Mouse (Mus musculus) kidney, adult 2 months (tissue): ENCODE measurements around the gene Slc35e2. TPM values are rescaled to one million over a fixed set of nuclear protein-coding genes. Genes with fewer than 3 reads are reported as not detected.

Experiments
- DNase-seq: peaks from one replicate; pipeline ENCODE4 v3.0.0; 2021
- H3K27ac ChIP-seq: fragments of 200-500 bp; 2 replicates; pipeline ENCODE4 v1.5.1; 2012; ENCODE audit warnings: low read depth, low read length, control low read depth, inconsistent platforms; ENCODE audit not compliant: insufficient read depth
- H3K27me3 ChIP-seq: fragments of 200-500 bp; replicated peaks from 2 replicates; pipeline ENCODE4 v1.6.1; 2012; ENCODE audit warnings: mild to moderate bottlenecking, moderate library complexity, low read length, inconsistent platforms; ENCODE audit not compliant: control insufficient read depth, insufficient read depth
- H3K36me3 ChIP-seq: fragments of 200-500 bp; 2 replicates; pipeline ENCODE4 v1.6.1; 2012; ENCODE audit warnings: mild to moderate bottlenecking, moderate library complexity, low read length, inconsistent platforms; ENCODE audit not compliant: control insufficient read depth, insufficient read depth
- H3K4me1 ChIP-seq: fragments of 200-500 bp; 2 replicates; pipeline ENCODE4 v1.6.1; 2011; ENCODE audit warnings: low read length; ENCODE audit not compliant: control insufficient read depth, insufficient read depth
- H3K4me3 ChIP-seq: fragments of 200-500 bp; 2 replicates; pipeline ENCODE4 v1.5.1; 2011; ENCODE audit warnings: mild to moderate bottlenecking, low read depth, low read length, control low read depth; ENCODE audit not compliant: insufficient read depth
- CTCF ChIP-seq: fragments of 200-500 bp; conservative IDR thresholded peaks from 2 replicates; pipeline ENCODE4 v1.5.1; 2011; ENCODE audit warnings: low read depth, mild to moderate bottlenecking, control low read depth, low read length, moderate library complexity, mixed read lengths; ENCODE audit not compliant: insufficient read depth, insufficient read length
- POLR2A ChIP-seq: fragments of 200-500 bp; IDR thresholded peaks from one replicate; pipeline ENCODE4 v1.6.1; 2011; ENCODE audit warnings: low read depth, low read length, control low read depth
- WGBS: fragments of 180-500 bp; shearing (Covaris S2); methylation state at CpG from one replicate; pipeline ENCODE4 v1.1.7; 2018; 5-methylcytosine and 5-hydroxymethylcytosine counted together
- polyA plus RNA-seq: library from polyadenylated mRNA; depleted of rRNA; stranded (reverse); fragments of >200 nt; gene quantifications from 2 replicates; pipeline ENCODE4 v1.2.3, GENCODE M21; 2012

The Slc35e2 gene
- polyA plus RNA-seq, 1 experiment = 7.9 TPM

- 96% methylated on average over 1 of the region's 1 CpGs for WGBS
- TF ChIP-seq POLR2A (no peak), CTCF (no peak)
- Histone ChIP-seq H3K4me1 (0 out of 2 replicates have a peak, but pooled peaks cover 4% of the 10 kb centered on the region), H3K36me3 (no peaks in the 10 kb centered on the region; the same call in 1 of the 2 replicates), H3K4me3 (no peak overlapping the region), H3K27ac (no peak overlapping the region), H3K27me3 (no peaks in the 10 kb centered on the region)
- no peak for DNase-seq
Measured at GRCm38 (mm10) chr4:155602753-155603152, 1.5 kb downstream of the Slc35e2 start.

- 0 out of 2 replicates have a peak, but pooled peaks cover 4% of the 10 kb centered on the region for H3K4me1 ChIP-seq
- WGBS = 86% methylated on average over 6 of the region's 6 CpGs
- DNase-seq = no peak
- no peaks in the 10 kb centered on the region; the same call in 1 of the 2 replicates for H3K36me3 ChIP-seq
- no peaks in the 10 kb centered on the region for H3K27me3 ChIP-seq
- no peak overlapping the region for H3K4me3 ChIP-seq
- H3K27ac ChIP-seq = no peak overlapping the region
- no peak for TF ChIP-seq POLR2A
- no peak for TF ChIP-seq CTCF
Measured at GRCm38 (mm10) chr4:155603801-155604200, 2.6 kb downstream of the Slc35e2 start.

- Histone ChIP-seq H3K4me1 (0 out of 2 replicates have a peak, but pooled peaks cover 4% of the 10 kb centered on the region), H3K27me3 (no peaks in the 10 kb centered on the region), H3K4me3 (no peak overlapping the region), H3K27ac (no peak overlapping the region), H3K36me3 (no peaks in the 10 kb centered on the region; the same call in 1 of the 2 replicates)
- WGBS = 91% methylated on average over 4 of the region's 4 CpGs
- TF ChIP-seq CTCF = no peak
- TF ChIP-seq POLR2A = no peak
- no peak for DNase-seq
Measured at GRCm38 (mm10) chr4:155605132-155605531, 3.9 kb downstream of the Slc35e2 start.

- WGBS = 44% methylated on average over 2 of the region's 2 CpGs
- no peaks in the 10 kb centered on the region for H3K27me3 ChIP-seq
- 0 out of 2 replicates have a peak, but pooled peaks cover 4% of the 10 kb centered on the region for H3K4me1 ChIP-seq
- TF ChIP-seq CTCF (no peak), POLR2A (no peak)
- no peak overlapping the region for H3K4me3 ChIP-seq
- no peak overlapping the region for H3K27ac ChIP-seq
- no peak for DNase-seq
- no peaks in the 10 kb centered on the region; the same call in 1 of the 2 replicates for H3K36me3 ChIP-seq
Measured at GRCm38 (mm10) chr4:155606825-155607224, 5.6 kb downstream of the Slc35e2 start.

GRCm38 (mm10) chr4:155611860-155612259 lies 10.6 kb downstream of the Slc35e2 start:
- TF ChIP-seq POLR2A = no peak
- no peak for TF ChIP-seq CTCF
- Histone ChIP-seq H3K4me1 (no peaks in the 10 kb centered on the region), H3K27me3 (no peaks in the 10 kb centered on the region), H3K4me3 (no peak overlapping the region), H3K27ac (no peak overlapping the region), H3K36me3 (no peaks in the 10 kb centered on the region; the same call in 1 of the 2 replicates)
- WGBS = 92% methylated on average over 3 of the region's 3 CpGs
- no peak for DNase-seq

- H3K4me3 ChIP-seq = no peak overlapping the region
- H3K27ac ChIP-seq = no peak overlapping the region
- no peak for DNase-seq
- H3K4me1 ChIP-seq = no peaks in the 10 kb centered on the region
- 95% methylated on average over 3 of the region's 3 CpGs for WGBS
- H3K27me3 ChIP-seq = no peaks in the 10 kb centered on the region
- TF ChIP-seq POLR2A (no peak), CTCF (no peak)
- H3K36me3 ChIP-seq = no peaks in the 10 kb centered on the region; the same call in 1 of the 2 replicates
Measured at GRCm38 (mm10) chr4:155613264-155613663, 12.0 kb downstream of the Slc35e2 start.

GRCm38 (mm10) chr4:155618321-155618720 lies 17.1 kb downstream of the Slc35e2 start:
- H3K4me3 ChIP-seq = no peak overlapping the region
- 94% methylated on average over 5 of the region's 5 CpGs for WGBS
- TF ChIP-seq POLR2A = no peak
- no peak for TF ChIP-seq CTCF
- DNase-seq = no peak
- H3K4me1 ChIP-seq = no peaks in the 10 kb centered on the region
- no peaks in the 10 kb centered on the region; the same call in none of the 2 replicates for H3K36me3 ChIP-seq
- no peak overlapping the region for H3K27ac ChIP-seq
- H3K27me3 ChIP-seq = no peaks in the 10 kb centered on the region
